Mouse (Mus musculus) stomach, embryonic 16.5 days (tissue): ENCODE results near the gene Aym1. TPM values are rescaled to one million over a fixed set of nuclear protein-coding genes. Genes with fewer than 3 reads are reported as not detected.

Experiments used
- ATAC-seq: fragments of 200-750 bp; cut with Nextera tagmentation; 2 replicates; pipeline ENCODE4 v1.8.0; 2017; ENCODE audit warnings: moderate number of reproducible peaks, moderate TSS enrichment; ENCODE audit not compliant: insufficient read depth, low FRiP score
- H3K27ac ChIP-seq: fragments of 300-500 bp; sonication (generic); 2 replicates; pipeline ENCODE4 v1.5.1; 2014; ENCODE audit warnings: low read length
- H3K27me3 ChIP-seq: fragments of 300-500 bp; sonication (generic); 2 replicates; pipeline ENCODE4 v1.6.1; 2014; ENCODE audit warnings: low read length, control low read depth, mixed read lengths; ENCODE audit not compliant: control insufficient read depth, insufficient read depth
- H3K36me3 ChIP-seq: fragments of 300-500 bp; sonication (generic); 2 replicates; pipeline ENCODE4 v1.6.1; 2014; ENCODE audit warnings: low read length; ENCODE audit not compliant: control insufficient read depth, insufficient read depth
- H3K4me1 ChIP-seq: fragments of 300-500 bp; sonication (generic); 2 replicates; pipeline ENCODE4 v1.6.1; 2014; ENCODE audit warnings: low read length, control low read depth, mixed read lengths; ENCODE audit not compliant: control insufficient read depth, insufficient read depth
- H3K4me2 ChIP-seq: fragments of 300-500 bp; sonication (generic); 2 replicates; pipeline ENCODE4 v1.6.1; 2014; ENCODE audit warnings: low read depth, low read length, mixed read lengths
- H3K4me3 ChIP-seq: fragments of 300-500 bp; sonication (generic); replicated peaks from 2 replicates; pipeline ENCODE4 v1.5.1; 2014; ENCODE audit warnings: mild to moderate bottlenecking, low read length
- H3K9ac ChIP-seq: fragments of 300-500 bp; sonication (generic); 2 replicates; pipeline ENCODE4 v1.6.1; 2014; ENCODE audit warnings: low read length
- H3K9me3 ChIP-seq: fragments of 300-500 bp; sonication (generic); replicated peaks from 2 replicates; pipeline ENCODE4 v1.6.1; 2016; ENCODE audit warnings: low read length, control low read depth; ENCODE audit not compliant: control insufficient read depth
- WGBS: fragments of 180-500 bp; shearing (Covaris S2); extraction: QIAGEN DNeasy Blood & Tissue Kit; methylation state at CpG from one replicate; pipeline ENCODE4 v1.1.7; 2014; 5-methylcytosine and 5-hydroxymethylcytosine counted together
- polyA plus RNA-seq: library from polyadenylated mRNA; unstranded; fragments of >200 nt; fragmentation: Nextera tagmentation; extraction: Ambion mirVana; gene quantifications from 2 replicates; pipeline ENCODE4 v1.2.1, GENCODE M21; 2015

Aym1 gene
- not detected in 2 replicates for polyA plus RNA-seq

DNA sequence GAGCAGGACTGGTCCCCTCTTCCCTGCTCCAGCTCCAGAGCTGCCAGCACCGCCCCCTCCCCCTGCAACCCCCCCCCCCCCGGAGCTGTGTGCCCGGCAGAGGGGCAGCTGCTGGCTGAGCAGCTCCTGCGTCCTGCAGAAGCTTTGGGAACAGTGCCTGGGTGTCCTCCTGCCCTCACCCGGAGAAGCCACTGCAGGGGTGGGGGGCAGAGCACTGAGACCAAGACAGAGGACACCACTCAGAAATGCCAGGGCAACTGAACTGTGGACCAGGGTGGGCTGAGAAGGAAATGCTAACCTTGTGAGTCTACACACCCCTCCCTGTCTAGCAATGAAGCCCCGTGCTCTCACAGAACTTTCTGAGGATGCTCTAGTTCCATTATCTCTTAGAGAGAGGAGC, at the start of gene Aym1:
Aym1 (plus strand) TSS at position 109 of the 400 bp plus-strand sequence.
- ATAC-seq, result no peak
- Histone ChIP-seq H3K4me2 (no peak within 1 kb of the TSS), H3K9me3 (no peaks in the 10 kb centered on the region), H3K4me3 (no peak within 1 kb of the TSS), H3K9ac (no peak within 1 kb of the TSS), H3K36me3 (no peaks in the 10 kb centered on the region), H3K27me3 (no peaks in the 10 kb centered on the region), H3K27ac (no peak within 1 kb of the TSS), H3K4me1 (no peaks in the 10 kb centered on the region; the same call in 1 of the 2 replicates)
- 33% methylated on average over 5 of the region's 6 CpGs for WGBS

DNA sequence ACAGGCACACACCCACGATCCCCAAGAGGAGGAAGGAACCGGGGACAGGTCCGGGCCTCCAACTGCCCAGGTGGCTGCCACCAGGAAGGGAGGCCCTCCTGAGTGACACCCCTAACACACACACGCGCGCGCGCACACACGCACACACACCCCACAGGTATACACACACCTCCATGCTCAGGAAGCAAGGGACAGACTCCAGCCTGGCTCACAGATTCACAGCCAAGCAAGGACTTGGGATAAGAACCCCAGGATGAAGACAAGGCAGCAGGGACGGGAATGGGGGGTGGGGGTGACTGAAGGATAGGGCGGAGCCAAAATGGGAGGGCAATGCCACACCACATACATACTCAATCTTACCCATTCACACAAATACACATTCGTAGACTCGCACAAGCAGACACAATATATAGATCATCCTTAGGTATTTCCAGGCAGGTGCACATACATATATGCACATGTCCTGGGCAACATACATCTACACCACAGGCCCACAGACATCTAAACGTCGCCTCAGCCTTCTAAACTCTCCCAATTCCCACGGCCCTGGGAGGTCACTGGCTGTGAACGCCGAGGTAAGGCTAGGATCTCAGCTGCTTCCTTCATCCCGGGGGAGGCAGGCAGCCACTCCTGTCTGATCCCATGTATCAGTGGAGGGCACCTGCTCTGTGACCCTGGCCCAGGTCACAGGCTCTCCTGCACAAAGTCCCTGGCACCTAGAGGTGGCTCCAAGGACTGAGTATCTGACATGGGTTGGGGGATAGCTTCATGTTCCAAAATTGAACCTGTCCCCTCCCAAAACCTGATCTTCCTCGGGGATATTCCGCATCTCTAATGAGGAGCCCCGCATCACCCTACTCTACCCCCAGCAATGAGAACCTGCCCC, 47.4 kb upstream of the Aym1 start:
- no peak overlapping the region for H3K27ac ChIP-seq
- WGBS, result 56% methylated on average over 22 of the region's 22 CpGs
- H3K9ac ChIP-seq, result peak overlapping the region; percentile 80
- peaks cover 3% of the 10 kb centered on the region for H3K27me3 ChIP-seq
- peaks cover 13% of the 10 kb centered on the region for H3K4me1 ChIP-seq
- peaks cover 3% of the 10 kb centered on the region; the same call in 1 of the 2 replicates for H3K9me3 ChIP-seq
- H3K4me3 ChIP-seq, result peak overlapping the region; percentile 61
- peak overlapping the region; percentile 88 for H3K4me2 ChIP-seq
- 0 out of 2 replicates have a peak, but pooled peaks have one; percentile 5 for ATAC-seq
- H3K36me3 ChIP-seq, result no peaks in the 10 kb centered on the region

DNA sequence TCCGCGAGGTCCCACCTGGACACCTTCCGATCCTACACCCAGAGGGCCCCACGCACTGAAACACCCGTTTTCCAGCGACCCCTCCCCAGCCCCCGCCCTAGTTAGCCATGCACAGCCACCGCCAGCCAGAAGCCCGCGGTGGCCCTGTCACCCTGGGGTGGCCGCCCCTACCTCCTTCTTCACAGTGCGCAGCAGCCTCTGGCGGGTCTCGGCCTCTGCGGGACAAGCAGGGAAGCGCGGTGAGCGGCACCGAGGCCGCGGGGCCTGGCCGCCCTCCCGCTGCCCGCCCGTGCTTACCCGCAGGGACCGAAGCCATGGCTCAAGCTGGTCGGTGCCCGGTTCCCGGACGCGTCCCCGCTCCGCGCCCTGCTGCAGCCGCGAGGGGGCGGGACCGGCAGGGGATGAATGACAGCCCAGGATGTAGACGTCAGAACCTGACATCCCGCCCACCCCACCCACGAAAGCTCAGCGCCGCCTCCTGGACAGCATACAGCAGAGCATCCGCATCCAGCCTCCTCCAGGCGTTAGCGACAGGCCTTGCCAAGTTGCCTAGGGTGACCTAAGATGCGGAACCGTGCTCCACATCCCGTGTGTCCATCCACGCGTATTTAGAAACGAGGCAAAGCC, 46.6 kb upstream of the Aym1 start, which contains the start of gene Sgsm1:
Sgsm1 (minus strand) TSS at position 410 of the 627 bp plus-strand sequence.
- peak within 1 kb of the TSS; percentile 88 for H3K4me2 ChIP-seq
- 3% methylated on average over 53 of the region's 53 CpGs for WGBS
- peaks cover 3% of the 10 kb centered on the region for H3K27me3 ChIP-seq
- H3K9me3 ChIP-seq, result peaks cover 3% of the 10 kb centered on the region; the same call in 1 of the 2 replicates
- no peaks in the 10 kb centered on the region for H3K36me3 ChIP-seq
- peak within 1 kb of the TSS; percentile 61 for H3K4me3 ChIP-seq
- peak; percentile 82 for ATAC-seq
- H3K4me1 ChIP-seq, result peaks cover 13% of the 10 kb centered on the region
- H3K9ac ChIP-seq, result peak within 1 kb of the TSS; percentile 80
- no peak within 1 kb of the TSS for H3K27ac ChIP-seq

DNA sequence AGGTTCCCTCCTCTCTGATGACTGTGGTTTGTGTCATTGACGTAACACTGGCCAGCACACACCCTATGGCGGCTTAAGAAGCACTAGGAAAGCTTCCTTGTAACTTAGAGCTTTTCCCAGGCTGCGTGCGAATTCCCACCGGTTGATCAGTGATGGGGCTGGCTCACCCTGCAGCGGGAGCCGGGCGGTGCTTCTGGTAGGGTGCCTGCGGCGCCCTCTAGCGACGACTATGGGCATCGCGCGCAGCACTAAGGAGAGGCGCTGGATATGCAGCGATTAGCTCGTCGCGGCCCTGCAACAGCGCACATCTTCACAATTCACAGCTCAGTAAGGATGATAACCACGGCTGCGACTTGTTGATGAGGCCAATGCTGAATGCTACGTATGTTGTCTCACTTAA, 43.1 kb upstream of the Aym1 start:
- H3K9ac ChIP-seq, result no peak overlapping the region
- H3K4me2 ChIP-seq, result no peak overlapping the region
- H3K36me3 ChIP-seq, result no peaks in the 10 kb centered on the region
- under 1% methylated on average over 24 of the region's 24 CpGs for WGBS
- H3K9me3 ChIP-seq, result peaks cover 3% of the 10 kb centered on the region; the same call in 1 of the 2 replicates
- peaks cover 5% of the 10 kb centered on the region; the same call in 1 of the 2 replicates for H3K4me1 ChIP-seq
- no peak overlapping the region for H3K27ac ChIP-seq
- H3K4me3 ChIP-seq, result no peak overlapping the region
- peaks cover 3% of the 10 kb centered on the region for H3K27me3 ChIP-seq
- ATAC-seq, result no peak

DNA sequence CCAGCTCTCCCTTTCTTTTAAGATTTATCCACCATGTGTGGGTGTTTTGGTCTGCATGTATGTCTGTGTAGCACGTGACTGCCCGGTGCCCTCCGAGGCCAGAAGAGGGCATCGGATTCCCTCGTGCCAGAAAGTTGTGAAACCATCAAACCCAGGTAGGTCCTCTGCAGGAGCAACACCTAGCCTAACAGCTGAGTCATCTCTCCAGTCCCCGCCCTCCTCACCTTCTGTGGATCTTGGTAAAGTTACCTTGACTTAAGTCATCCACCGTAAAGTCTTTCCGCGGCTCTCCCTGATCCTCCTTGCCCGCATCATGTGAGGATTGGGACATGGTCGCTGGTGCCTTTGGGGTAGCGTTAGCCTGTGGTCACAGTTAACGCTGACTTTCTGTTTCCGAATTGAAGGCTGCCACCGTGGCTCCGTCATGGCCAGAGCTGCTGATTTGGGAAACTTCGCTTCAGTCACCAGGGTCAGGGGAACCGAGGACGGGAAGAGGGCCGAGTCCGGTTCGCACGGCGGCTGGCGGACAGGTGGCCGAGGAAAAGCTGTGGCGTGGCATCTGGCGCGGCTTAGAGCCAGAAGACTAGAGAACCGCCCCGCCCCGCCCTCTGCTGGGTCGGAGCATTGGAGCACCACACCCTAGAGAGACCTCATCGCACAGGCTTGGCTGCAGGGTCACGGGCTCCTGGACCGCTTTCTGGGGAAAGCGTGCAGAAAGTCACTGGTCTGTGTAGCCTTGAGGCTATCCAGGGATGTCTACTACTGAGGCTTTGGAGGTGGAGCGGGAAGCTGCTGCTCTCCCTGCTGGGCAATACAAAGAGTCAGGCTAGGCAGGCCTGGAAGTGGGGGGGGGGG, 33.1 kb upstream of the Aym1 start:
- H3K4me1 ChIP-seq, result peaks cover 5% of the 10 kb centered on the region; the same call in 1 of the 2 replicates
- H3K9ac ChIP-seq, result peak overlapping the region; percentile 57; the same call in 1 of the 2 replicates
- peak overlapping the region; percentile 74 for H3K4me2 ChIP-seq
- no peaks in the 10 kb centered on the region for H3K36me3 ChIP-seq
- peak overlapping the region; percentile 47 for H3K4me3 ChIP-seq
- no peak overlapping the region for H3K27ac ChIP-seq
- peaks cover 7% of the 10 kb centered on the region for H3K9me3 ChIP-seq
- 0 out of 2 replicates have a peak, but pooled peaks have one; percentile 56 for ATAC-seq
- peaks cover 22% of the 10 kb centered on the region for H3K27me3 ChIP-seq
- 3% methylated on average over 38 of the region's 38 CpGs for WGBS

DNA sequence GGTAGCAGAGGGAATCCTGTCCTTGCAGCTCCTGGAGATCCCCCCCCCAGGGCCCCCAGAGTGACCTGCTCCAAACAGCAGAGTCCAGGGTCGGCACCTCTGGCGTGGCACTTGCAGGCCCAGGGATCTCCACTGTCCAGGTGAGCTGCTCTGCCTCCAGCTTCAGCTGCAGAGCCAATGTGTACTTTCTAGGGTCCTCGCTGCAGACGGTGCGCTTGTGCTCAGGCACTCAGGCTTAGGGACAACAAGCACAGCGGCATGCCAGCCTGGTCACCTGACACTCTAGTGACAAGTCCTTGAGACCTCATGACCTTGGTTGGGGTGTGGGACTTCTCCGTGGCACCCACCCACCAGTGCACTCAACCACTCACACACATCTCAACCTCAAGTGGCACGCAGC, 27.6 kb upstream of the Aym1 start:
- WGBS, result 82% methylated on average over 8 of the region's 8 CpGs
- peaks cover 22% of the 10 kb centered on the region for H3K27me3 ChIP-seq
- no peak for ATAC-seq
- no peak overlapping the region for H3K4me2 ChIP-seq
- H3K4me3 ChIP-seq, result no peak overlapping the region
- H3K27ac ChIP-seq, result no peak overlapping the region
- no peaks in the 10 kb centered on the region for H3K4me1 ChIP-seq
- H3K9ac ChIP-seq, result no peak overlapping the region
- no peaks in the 10 kb centered on the region for H3K36me3 ChIP-seq
- H3K9me3 ChIP-seq, result peaks cover 7% of the 10 kb centered on the region

DNA sequence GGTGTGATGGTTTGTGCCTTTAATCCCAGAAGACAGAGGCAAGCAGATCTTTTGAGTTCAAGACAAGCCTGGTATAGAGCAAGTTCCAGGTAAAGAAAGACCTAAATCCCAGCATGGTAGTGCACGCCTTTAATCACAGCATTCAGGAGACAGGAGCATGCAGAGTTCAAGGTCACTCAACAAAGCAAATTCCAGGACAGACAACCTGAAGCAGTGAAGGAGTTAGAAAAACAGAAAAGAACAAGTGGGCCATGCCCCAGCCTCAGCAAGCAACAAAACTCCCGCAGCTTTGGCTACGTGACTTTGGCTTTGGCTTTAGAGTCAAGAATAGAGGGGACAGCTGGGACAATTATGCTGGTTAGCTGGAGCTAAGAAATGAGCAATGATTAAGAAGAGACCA, 26.9 kb upstream of the Aym1 start:
- no peak overlapping the region for H3K27ac ChIP-seq
- 0 out of 2 replicates have a peak, but pooled peaks cover 5% of the 10 kb centered on the region for H3K4me1 ChIP-seq
- H3K27me3 ChIP-seq, result peaks cover 25% of the 10 kb centered on the region
- no peak overlapping the region for H3K4me2 ChIP-seq
- WGBS, result 83% methylated on average over 3 of the region's 3 CpGs
- no peak overlapping the region for H3K9ac ChIP-seq
- H3K4me3 ChIP-seq, result no peak overlapping the region
- ATAC-seq, result no peak
- H3K9me3 ChIP-seq, result peaks cover 7% of the 10 kb centered on the region
- no peaks in the 10 kb centered on the region for H3K36me3 ChIP-seq

DNA sequence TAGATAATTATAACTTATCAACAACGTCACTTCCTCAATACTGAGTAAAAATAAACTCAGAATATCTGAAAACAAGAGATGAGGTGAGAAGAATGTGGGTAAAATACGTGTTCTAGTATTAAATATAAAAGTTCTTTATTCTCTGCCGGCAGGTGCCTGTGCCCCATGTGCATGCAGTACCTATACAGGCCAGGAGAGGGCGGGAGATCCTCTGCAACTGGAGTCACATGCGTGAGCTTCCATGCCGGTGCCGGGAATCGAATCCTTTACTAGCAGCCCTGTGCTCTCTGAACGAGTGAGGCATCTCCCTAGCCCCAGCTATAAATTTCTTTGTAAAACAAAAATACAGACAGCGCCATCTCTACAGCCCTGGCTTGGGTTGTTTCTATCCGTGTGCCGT, 24.9 kb upstream of the Aym1 start:
- no peak overlapping the region for H3K9ac ChIP-seq
- WGBS, result 33% methylated on average over 12 of the region's 12 CpGs
- H3K27ac ChIP-seq, result no peak overlapping the region
- no peak overlapping the region for H3K4me2 ChIP-seq
- peaks cover 36% of the 10 kb centered on the region for H3K27me3 ChIP-seq
- peaks cover 8% of the 10 kb centered on the region; the same call in 1 of the 2 replicates for H3K4me1 ChIP-seq
- ATAC-seq, result no peak
- peaks cover 7% of the 10 kb centered on the region for H3K9me3 ChIP-seq
- no peak overlapping the region for H3K4me3 ChIP-seq
- H3K36me3 ChIP-seq, result no peaks in the 10 kb centered on the region
